Mouse (Mus musculus) layer of hippocampus, postnatal 36 days (tissue): Measurements from ENCODE around the gene Mllt1. TPM values are rescaled to one million over a fixed set of nuclear protein-coding genes. Genes with fewer than 3 reads are reported as not detected.
A peak's percentile ranks its signal among the peaks of the same experiment; 100 is the strongest.

Experiments used
- DNase-seq, 2 experiments: peaks; one replicate each; pipeline ENCODE4 v3.0.0; 2022
- total RNA-seq, 2 experiments: library from RNA; stranded (reverse); gene quantifications; 2 replicates each; pipeline ENCODE4 v1.2.3; 2021

Mllt1 gene
- 10 to 100 TPM; 82.4 to 90.3 TPM for total RNA-seq

DNA sequence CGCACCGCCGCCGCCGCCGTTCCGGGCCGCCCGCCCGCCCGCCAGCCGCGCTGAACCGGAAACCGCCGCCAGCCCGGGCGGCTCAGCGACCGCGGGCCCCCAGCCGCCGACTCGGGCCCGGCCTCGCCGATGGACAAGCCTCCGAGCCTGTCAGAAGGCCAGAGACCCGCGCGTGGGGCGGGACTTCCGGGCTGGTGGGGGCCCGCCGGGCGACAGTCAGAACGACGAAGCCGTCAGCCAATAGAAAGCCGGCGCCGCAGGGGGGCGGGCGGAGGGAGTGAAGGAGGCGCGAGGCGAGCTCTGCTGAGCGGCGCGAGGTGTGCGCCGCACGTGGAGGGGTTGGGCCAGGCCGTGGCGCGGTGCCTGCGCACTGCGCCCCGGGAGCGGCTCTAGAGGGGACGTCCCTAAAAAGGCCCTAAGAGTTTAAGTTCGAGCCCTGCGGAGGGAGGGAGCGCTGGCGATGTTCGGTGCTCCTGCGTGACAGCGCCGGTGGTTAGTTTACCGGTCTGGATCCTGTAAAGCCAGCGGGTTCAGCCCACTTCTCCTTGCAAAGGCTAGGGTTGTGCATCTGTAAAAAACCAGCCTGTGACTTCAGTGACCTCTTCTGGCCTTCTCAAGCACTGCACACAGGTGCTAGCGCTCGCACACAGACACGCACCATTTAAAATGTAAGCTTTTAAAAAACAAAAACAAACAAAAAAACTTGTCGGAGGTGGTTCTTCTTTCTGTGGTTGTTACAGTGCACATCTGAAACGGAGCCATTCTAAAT lies at the start of gene Mllt1:
TSS of gene Mllt1 (minus strand) at position 53 of the 769 bp plus-strand sequence.
- peak; percentile 99 for DNase-seq

DNA sequence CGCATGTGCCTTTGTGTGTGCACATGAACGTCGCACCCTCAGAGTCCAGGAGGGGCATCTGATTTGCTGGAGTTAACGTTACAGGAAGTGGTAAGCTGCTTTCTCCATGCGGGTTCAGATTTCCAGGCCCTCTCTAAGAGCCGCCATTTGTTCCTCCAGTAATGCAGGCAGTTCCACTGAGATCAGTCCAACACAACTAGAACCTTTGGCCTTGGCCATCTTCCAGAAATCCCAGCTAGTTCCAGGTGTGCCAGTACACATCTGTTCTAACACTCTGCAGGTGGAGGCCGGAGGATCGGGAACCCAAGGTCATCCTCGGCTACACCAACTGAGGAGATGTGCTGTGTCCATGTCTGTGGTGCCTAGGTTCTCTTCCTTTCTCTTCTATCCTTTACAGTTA lies 49.7 kb upstream of the Mllt1 start:
- no peak for DNase-seq

DNA sequence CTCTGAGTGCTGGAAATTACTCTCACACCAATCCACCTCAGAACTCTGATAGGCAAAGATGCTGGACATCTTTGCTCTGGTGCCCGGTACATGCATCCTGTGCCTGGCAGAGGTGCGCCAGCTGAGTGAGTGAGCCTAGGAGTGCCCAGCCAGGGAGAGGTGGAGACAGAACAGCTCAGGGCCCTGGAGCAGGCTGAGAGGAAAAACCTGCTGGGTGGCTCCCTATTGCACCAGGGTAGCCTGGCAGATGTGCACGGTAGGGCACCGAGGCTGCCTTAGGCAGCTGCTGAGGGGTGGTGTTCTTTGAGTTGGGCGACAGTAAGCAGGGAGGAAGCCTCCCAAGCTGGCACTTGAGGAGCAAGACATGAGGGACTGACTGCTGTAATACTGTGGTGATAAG lies 46.8 kb upstream of the Mllt1 start, which contains the start of gene Acer1:
TSS of gene Acer1 (minus strand) at position 114 of the 400 bp plus-strand sequence.
- DNase-seq: no peak

DNA sequence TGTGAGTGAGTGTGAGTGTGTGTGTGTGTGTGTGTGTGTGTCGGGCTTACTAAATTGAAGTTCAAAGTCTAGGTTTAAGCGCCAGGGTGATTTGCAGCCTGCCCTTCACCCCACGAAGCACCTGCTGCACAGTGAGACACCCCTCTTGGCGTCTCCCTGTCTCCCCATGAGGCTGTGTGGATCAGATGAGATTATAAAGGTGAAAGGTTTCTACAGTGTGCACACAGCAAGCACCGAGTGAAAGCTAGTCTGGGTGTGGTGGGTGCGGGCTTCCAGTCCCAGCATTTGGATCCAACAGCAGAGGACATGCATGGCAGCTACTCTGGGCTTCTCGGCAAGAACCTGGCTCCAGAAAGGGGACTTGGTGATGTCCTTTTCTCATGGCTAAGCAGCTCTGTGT lies 45.8 kb upstream of the Mllt1 start:
- DNase-seq: no peak

DNA sequence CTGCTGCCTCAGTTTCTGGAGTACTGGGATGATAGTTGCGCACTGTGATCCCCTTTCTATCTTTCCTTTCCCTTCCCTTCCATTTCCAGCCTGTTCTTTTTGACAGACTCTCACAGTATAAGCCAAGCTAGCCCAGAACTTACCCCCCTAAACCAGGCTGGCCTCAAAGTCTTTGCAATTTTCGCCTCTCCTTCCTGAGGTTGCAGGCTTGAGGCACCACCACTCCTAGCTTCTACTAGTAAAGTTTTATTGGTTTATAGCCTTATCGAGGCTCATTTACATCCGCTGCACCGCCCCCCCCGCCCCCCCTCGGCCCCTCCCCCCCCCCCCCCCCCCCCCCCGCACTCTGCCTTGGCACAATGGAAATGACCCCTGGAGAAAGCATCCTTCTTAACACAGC lies 44.3 kb upstream of the Mllt1 start:
- no peak for DNase-seq

DNA sequence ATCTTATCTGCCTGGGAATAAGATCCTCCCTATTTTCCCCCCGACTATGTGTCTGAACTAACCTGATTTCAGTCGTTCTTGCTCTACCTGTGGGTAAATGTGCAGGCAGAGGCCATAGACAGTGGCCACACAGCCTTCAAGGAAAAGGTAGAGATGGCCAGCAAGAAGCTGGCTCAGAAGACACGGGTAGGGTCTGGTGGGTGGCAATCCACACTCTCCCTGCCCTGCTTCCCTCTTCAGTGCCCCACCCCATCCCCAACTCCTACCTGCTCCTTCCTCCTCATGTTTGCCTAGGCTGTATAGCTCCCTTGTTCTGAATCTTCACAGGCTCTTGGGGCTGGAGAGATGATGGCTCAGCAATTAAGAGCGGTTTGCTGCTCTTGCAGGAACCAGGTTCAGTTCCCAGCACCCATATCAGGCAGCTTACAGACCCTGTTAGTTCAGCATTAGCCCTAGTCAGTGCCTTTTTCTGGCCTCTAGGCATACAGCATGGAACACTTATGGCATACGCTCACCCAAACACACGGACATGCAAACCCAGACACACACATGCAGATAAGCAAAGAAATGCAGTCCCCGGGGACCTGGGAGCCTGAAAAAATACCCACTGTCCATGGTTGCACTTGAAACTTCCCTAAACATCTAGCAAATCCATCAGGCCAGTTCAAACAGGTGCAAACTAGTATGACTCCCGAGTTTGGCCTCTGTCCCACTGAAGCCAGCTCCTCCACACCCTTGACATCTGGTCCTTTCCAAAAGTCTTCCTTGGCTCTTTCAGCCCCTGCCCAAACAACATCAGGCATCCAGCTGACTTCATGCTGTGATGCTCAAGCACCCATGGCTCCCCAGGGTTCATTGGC lies 41.5 kb upstream of the Mllt1 start:
- no peak for DNase-seq

DNA sequence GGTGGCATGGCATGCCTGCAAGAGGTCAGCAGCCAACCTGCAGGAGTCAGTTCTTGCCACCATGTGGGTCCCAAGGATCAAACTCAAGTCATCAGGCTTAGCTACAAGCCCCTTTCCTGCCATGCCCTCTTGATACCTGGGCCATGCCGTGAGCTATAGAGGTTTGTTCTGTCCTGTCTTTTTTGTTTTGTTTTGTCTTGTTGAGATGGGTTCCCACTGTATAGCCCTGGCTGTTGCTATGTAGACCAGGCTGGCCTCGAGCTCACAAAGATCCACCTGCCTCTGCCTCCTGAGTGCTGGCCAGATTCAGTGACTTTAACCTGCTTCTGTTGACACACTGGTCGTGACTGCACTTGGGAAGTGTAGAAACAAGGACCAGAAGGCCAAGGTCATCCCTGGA lies 40.2 kb upstream of the Mllt1 start:
- no peak for DNase-seq

DNA sequence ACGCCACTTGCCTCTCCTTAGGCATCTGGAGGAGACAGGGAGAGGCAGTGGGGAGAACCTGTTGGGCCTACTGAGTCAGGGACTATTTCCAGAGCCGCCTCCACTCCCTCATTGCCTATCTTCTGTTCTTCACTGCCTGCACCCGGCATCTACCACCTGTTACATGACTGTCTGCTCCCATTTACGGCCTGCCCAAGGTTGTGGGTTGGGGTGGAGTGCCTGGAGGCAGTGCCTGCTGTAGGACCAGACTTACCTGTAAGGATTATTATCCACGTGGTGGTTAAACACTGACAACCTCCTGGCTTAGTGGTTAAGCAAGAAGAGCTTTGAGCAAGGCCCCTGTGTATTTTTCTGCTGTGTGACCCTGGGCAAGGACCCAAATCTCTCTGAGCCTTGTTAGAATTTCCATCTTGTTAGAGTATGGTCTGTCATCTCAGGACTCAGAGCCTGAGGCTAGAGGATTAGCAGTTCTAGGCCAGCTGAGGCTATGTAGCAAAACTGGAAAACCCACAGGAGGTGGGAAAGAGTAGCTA lies 39.6 kb upstream of the Mllt1 start:
- DNase-seq: no peak

DNA sequence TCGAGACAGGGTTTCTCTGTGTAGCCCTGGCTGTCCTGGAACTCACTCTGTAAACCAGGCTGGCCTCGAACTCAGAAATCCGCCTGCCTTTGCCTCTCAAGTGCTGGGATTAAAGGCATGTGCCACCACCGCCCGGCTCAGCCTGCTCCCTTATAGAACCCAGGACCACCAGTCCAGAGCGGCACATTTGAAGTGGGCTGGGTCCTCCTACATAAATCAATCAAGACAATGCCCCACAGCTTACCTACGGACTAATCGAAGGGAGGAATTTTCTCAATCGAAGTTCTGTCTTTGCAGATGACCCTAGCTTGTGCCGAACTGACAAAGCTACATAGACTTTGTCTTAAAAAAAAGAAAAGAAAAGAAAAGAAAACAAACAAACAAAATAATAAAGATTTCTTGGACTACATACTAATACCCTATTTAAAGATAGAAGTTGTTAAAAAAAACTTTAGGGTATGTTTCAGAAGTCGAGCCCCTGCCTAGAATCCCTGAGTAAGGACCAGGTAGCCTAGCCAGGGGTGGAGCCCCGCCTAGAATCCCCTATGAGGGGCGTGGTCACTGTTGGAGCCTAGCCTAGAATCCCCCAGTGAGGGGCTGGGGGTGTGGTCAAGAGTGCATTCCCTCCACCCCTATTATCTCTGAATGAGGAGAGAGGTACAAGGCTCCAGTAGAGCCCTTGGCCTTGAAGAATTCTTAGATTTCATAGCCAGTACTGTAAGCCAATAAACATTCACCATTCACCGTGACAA lies 38.9 kb upstream of the Mllt1 start:
- DNase-seq: no peak

DNA sequence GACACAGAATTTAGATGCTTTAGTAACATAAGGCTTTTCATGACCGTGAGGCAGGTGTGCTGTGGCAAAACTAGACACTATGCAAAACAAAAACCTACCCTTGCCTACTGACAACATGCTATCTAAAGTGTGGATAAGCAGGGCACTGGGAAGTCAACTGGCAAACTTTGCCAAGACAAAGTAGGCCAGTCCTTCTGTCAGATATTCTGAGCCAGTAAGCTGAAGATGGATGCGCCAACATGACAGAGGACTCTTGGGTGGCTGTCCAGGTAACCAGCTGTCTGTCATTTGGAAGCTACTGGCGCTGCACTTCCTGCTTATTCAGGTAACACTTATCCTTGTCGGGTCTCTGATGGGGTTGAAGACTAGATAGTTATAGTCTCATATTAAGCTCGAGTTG lies 34.9 kb upstream of the Mllt1 start:
- DNase-seq: no peak

DNA sequence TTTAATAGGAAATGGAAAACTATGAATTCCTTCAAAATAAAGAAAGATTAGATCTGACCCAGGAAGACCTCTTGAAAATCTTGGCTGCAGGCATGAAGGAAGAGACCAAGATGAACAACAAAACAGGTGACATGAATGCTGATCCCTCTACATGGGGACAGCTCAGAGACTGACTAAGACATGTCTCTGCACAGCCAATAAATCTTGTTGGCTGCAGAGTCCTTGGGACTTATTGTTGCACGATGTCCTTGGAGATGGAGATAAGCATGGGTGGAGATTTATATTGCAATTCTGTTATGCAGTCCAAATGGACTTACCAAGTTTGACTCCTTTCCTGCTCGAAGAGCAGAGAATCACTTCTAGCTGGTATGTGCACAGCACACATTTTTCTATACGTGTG lies 34.1 kb upstream of the Mllt1 start:
- no peak for DNase-seq

DNA sequence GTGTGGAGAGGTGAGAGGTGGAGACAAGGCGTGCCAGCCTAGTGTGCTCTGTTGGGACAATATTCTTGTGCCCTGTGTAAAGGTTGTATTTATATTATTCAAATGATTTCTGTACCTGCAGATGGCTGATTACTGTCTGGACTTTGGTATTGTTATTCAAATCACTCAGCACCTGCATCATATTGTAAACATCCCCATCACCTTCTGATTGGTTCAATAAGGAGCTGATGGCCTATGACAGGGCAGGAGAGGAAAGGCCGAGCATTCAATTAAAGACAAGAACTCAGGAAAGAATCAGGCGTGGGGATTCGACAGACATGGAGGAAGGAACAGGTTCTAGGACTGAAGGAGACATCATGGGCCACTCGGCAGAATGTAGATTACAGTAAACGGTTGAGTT lies 28.4 kb upstream of the Mllt1 start:
- no peak for DNase-seq

DNA sequence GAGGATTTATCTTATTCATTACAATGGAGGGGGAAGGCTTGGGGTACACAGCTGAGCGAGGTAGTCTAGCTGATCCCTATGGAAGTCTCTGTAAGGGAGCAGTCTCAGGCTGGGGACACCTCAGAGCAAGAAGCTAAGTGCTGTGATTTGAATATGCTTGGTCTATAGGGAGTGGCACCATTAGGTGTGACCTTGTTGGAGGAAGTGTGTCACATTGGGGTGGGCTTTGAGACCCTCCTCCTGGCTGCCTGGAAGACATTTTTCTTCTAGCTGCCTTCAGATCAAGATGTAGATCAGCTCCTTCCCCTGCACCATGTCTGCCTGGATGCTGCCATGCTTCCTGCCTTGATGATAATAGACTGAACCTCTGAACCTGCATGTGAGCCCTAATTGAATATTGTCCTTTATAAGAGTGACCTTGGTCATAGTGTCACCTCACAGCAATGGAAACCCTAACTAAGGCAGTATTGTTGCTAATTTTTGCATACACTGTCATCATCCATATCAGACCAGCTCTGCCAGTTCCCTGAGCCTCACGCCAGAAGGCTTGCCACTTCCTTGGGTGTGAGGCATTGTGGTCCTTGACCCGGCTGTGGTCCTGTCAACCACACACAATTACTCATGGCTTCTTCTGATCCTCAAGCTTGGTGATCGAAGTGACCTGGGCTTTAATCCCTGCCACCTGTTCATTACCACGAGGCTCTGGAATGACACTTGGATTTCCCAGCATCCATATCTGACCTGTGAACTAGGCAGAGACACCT lies 27.6 kb upstream of the Mllt1 start:
- no peak for DNase-seq

DNA sequence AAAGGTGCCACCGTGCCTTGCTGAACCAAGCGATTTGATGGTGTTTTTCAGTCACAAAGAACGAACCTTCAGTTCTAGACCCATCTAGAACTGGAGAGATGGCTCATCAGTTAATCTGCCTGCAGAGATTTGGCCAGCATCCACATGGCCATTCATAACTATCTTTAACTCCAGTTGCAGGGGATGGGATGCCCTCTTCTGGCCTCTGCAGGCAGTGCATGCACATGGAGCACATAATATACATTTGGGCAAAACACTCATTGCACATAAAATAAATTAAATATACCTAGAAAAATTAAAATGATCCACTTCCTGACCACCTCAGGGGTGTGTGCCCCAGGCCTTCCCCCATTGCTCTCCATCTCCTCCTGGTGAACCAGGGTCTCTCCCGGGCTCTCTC lies 26.7 kb upstream of the Mllt1 start:
- DNase-seq: no peak

DNA sequence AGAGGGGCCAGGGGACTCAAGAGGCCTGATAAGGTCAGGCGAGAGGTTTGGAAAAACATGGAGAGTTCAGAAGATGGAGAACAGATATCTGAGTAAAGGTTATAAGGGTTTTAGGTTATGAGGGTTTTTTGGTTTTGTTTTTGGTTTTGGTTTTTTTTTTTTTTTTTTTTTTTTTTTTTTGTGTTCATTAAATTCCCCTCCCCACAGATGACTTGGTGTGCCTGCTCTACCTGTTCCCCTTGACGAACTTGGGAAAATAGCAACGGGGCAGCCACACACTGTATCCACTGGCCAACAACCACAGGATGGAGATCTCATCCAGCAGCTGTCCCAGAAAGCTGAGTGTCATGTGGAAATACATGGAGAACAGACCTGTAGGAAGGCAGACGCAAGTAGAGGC lies 23.5 kb upstream of the Mllt1 start:
- DNase-seq: no peak

DNA sequence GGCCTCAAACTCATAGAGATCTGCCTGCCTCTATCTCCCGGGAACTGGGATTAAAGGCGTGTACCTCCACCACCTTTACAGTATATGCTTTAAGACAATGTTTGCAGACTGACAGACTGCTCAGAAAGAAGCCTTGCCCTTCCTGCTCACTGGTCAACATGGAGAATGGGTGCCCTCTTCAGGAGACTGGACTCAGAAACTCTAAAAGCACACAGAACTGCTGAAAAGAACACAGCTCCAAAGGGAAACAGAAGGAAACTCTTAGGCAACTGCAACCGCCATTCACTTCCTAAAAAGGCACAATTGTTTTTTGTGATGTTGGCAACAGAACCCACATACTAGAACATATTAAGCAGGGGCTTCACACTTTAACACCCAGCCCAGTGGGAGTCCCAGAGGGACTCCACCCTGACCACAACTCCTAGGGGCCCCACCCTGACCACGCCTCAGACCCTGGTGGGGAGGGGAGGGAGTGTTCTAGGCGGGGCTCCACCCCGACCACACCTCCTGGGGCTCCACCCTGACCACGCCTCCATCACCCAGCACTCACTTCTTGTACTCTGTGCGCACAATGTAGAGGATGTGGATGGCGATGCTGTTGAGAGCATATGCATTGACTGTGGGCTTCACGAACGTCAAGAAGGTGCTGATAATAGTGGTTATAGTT lies 22.7 kb upstream of the Mllt1 start:
- no peak for DNase-seq

DNA sequence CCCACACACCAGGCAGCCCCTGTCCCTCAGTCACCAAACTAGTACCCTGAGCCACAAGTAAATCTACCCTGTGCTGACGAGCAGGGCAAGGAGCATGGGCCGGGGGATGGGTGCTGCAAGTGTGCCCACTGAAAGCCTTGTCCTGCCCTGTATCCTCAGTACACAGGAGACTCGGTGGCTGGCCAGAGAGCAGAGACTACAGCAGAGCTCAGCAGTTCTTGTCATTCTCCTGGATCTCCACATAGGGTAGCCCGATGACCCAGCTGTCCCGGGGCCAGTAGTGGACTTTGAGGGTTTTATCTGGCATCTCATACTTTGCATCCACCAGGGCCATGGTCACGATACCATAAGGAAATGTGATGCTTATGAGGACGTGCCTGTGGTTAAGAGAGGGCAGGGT lies 19.7 kb upstream of the Mllt1 start:
- DNase-seq: no peak

DNA sequence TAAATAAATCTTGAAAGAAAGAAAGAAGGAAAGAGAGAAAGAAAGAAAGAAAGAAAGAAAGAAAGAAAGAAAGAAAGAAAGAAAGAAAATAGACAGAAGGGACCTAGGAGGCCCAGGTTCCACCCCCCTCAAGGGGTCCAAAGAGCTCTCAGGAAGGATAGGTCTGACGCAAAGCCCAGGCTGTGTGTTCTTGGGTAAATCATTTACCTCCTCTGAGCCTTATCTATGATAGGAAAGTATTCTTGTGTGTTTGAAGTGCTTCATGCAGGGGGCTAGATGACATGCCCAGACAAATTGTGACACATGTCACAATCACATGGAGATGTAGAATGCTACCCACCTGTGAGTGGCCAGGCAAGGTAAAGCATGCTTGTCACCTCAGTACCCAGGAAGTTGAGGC lies 17.4 kb upstream of the Mllt1 start:
- no peak for DNase-seq

DNA sequence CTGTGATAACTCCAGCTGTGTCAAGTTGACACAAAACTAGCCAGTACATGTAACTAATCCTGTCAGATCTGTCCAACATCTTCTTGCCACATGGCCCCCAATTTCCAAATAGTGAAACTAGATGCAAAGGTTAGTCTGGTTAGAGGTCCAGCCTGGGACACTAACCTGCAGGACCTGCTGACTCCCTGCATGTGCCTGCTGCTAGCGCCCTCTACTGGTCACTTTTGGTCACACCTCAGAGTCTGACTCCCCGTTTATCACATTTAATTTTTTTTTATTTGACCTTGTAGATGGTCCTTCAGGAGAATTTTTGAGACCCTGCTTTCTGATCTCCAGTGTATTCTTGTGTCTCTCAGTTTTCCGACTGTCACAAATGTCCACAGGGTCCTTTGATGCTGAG lies 15.7 kb upstream of the Mllt1 start:
- peak in 1 of 2 experiments; percentile 22 for DNase-seq

DNA sequence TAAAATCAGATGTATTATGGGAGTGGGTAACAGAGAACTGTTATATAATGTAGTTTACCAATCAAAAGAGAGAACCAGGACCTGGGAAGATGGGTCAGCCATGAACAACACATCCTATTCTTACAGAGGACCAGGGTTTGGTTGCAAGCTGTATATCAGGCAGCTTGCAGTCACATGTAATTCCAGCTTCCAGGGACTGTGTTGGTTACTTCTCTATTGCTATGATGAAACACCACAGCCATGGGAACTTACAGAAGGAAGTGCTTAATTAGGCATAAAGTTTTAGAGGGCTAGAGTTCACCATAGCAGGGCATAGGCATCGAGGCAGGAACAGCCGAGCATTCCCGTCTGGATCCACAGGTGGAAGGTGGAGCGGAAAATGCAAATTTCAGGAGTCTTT lies 3.5 kb upstream of the Mllt1 start:
- DNase-seq: no peak

DNA sequence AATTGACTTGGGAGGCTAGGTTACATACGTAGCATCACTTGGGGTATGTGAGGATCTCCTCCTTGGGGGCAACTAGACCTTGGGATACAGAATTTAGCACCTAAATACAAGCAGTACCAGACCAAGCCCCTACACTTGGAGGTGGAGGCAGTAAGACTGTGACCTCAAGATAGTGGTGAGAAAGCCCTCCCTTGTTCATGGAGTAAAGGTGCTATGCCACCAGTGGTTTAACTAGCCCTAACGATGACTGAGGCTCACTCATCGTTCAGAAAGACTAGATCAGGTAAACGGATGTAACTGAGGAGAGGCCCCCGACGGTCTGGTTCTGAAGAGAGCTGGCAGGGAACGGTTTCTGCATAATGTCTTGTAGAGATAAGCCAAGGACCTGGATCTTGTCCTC lies 1.5 kb upstream of the Mllt1 start:
- no peak for DNase-seq
